Mouse (Mus musculus) ZHBTc4 (cell line): ENCODE results near the gene Gdf15.

Experiments
- DNase-seq: peaks from one replicate; pipeline ENCODE4 v3.0.0-alpha.2; 2011; ENCODE audit warnings: low read depth, low spot score

Gdf15 gene

GRCm38 (mm10) chr8:70657214-70657613, 25.0 kb upstream of the Gdf15 start:
- DNase-seq: no peak

GRCm38 (mm10) chr8:70656193-70656790, 24.0 kb upstream of the Gdf15 start:
- DNase-seq: no peak

- no peak for DNase-seq
Observed at GRCm38 (mm10) chr8:70655469-70655868, 23.2 kb upstream of the Gdf15 start.

GRCm38 (mm10) chr8:70654121-70654520, 21.9 kb upstream of the Gdf15 start:
- DNase-seq: no peak

GRCm38 (mm10) chr8:70653226-70653625, 21.0 kb upstream of the Gdf15 start:
- DNase-seq: peak; percentile 78

- DNase-seq: no peak
Observed at GRCm38 (mm10) chr8:70650351-70650750, 18.1 kb upstream of the Gdf15 start.

- peak; percentile 96 for DNase-seq
Observed at GRCm38 (mm10) chr8:70649324-70649723, 17.1 kb upstream of the Gdf15 start.

GRCm38 (mm10) chr8:70648921-70649320, 16.7 kb upstream of the Gdf15 start:
- DNase-seq: no peak

- no peak for DNase-seq
Observed at GRCm38 (mm10) chr8:70648164-70648442, 15.8 kb upstream of the Gdf15 start.

- peak; percentile 93 for DNase-seq
Observed at GRCm38 (mm10) chr8:70647343-70648163, 15.3 kb upstream of the Gdf15 start.

GRCm38 (mm10) chr8:70646775-70647174, 14.5 kb upstream of the Gdf15 start:
- DNase-seq: no peak

GRCm38 (mm10) chr8:70646369-70646768, 14.1 kb upstream of the Gdf15 start:
- no peak for DNase-seq

GRCm38 (mm10) chr8:70645501-70646224, 13.4 kb upstream of the Gdf15 start:
- no peak for DNase-seq

- peak; percentile 92 for DNase-seq
Observed at GRCm38 (mm10) chr8:70644065-70644464, 11.8 kb upstream of the Gdf15 start.

GRCm38 (mm10) chr8:70643019-70643418, 10.8 kb upstream of the Gdf15 start:
- DNase-seq: no peak

- peak; percentile 83 for DNase-seq
Observed at GRCm38 (mm10) chr8:70638752-70639151, 6.5 kb upstream of the Gdf15 start.

- DNase-seq: no peak
Observed at GRCm38 (mm10) chr8:70636838-70637237, 4.6 kb upstream of the Gdf15 start.

- no peak for DNase-seq
Observed at GRCm38 (mm10) chr8:70635527-70635926, 3.3 kb upstream of the Gdf15 start.

- no peak for DNase-seq
Observed at GRCm38 (mm10) chr8:70634066-70634465, 1.8 kb upstream of the Gdf15 start.

- peak; percentile 51 for DNase-seq
Observed at GRCm38 (mm10) chr8:70631436-70631835, 820 bp downstream of the Gdf15 start.

GRCm38 (mm10) chr8:70630532-70631381, 1.5 kb downstream of the Gdf15 start:
- peak; percentile 97 for DNase-seq
